Mouse (Mus musculus): Measurements from ENCODE around the gene Peak1.

DNA sequence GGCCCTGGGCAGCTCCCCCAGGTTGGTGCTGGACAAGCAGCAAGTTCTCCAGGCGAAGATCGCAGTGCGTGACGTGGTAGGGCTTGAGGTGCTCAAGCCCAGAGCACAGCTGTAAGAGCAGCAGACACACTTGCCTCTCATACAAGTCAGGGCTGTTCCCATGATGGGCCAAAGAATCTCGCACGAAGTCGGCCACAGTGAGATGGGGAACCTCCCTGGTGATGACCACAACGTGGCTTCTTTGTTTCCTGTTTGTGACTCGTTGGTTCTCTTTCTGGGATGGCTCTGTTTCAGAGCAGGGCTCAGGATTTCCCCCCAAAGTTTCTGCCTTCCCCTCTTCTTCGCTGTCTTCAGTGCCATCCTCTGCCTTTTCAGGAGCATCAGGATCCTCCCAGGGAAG is 210.8 kb downstream of the Peak1 start:
- TF ChIP-seq POLR2A (IDR thresholded peaks at IDR 0.05; ENCODE audit: low read depth, low read length), result no peak
- no peak for TF ChIP-seq CTCF (IDR thresholded peaks at IDR 0.05; ENCODE audit: extremely low read depth, insufficient read length, insufficient replicate concordance, low read depth, low read length)

Measured in small intestine, adult 2 months (tissue).